Mouse (Mus musculus): Measurements from ENCODE around the gene Phospho1. TPM values are rescaled to one million over a fixed set of nuclear protein-coding genes. Genes with fewer than 3 reads are reported as not detected.

Gene Phospho1
- total RNA-seq, 2 experiments from 2014 or later: 55.8 to 62.3 TPM

DNA sequence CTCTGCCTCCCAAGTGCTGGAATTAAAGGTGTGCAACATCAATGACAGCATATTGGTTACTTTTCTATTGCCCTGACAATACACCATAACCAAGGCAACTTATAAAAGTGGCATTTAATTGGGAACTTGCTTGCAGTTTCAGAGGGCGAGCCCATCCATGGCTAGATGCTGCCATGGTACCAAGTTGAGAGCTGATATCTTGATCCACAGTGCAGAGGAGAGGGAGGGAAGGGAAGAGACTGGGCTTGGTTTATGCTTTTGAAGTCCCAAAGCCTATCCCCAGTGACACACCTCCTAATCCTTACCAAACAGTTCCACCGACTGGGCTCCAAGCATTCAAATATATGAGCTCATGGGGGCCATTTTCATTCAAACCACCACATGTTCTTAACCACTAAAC is 10.2 kb upstream of the Phospho1 start:
- no peak for DNase-seq

DNA sequence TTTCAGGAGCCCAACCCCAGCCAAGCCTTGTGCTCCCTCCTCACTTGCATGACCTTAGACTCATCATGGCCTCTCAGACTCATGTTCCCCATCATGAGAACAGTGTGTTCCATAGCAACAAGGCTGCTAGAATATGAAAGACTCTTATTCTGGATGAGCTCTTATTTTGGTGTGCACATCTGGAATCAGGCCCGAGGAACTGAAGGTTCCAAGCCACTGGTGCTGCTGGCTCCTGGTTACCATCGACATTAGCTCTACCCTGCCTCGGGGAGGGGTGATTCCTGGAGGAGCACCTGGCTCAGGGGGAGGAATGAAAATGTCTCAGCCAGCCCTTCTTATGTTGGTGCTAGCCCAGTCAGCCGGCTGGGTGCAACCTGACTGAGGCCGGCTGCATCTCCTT is 9.4 kb upstream of the Phospho1 start:
- no peak for DNase-seq

DNA sequence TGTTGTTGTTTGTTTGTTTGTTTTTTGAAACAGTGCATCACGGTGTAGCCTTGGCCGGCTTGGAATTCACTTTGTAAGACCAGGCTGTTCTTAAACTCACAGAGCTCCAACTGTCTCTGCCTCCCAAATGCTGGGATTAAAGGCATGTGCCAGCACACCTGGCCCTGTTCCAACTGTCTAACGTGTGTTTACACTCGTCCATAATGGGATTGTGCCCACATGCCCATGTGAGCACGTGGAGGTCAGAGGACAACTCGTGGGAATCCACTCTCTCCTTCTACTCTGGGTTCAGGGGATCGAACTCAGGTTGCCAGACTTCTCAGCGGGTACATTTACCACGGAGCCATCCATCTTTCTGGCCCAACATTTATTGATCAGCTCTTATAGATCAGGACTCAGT is 8.9 kb upstream of the Phospho1 start:
- DNase-seq: no peak

DNA sequence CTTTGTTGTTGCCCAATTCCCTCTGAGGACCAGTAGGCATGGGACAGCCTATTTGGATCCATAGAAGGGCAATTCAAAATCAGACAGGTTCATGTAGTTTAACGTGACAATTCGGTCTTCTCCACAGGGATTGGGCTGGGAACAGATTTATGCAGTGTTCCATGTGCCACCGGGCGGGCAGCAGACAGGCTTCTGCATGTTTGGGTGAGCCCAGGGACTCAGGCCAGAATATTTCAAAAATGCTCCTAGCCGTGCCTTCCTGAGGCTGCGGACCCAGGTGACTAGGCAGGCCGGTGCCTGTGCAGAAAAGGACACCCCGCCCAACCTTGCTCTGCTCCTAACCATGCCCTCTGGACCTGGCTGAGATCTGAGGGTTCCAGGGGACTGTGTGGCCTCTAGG is 5.2 kb upstream of the Phospho1 start:
- DNase-seq: no peak

DNA sequence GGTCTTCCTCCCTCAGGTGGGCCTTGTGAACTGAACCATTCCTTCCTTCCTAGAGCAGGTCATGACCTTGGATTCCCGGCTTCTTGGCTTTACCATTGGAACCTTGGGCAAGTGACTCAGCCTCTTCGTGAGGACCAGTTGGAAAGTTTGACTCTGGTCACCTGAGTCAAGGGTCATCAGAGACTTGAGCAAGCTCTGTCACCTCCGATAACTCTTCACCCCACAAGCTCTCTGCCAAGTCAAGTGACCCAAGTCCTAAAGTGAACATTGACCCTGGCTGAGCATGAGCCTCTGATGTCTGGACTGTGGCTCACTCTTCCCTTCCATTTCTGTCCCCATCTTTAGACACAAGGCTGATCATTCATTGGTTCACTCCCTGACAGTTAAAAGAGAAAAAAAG is 2.8 kb upstream of the Phospho1 start:
- DNase-seq: no peak

DNA sequence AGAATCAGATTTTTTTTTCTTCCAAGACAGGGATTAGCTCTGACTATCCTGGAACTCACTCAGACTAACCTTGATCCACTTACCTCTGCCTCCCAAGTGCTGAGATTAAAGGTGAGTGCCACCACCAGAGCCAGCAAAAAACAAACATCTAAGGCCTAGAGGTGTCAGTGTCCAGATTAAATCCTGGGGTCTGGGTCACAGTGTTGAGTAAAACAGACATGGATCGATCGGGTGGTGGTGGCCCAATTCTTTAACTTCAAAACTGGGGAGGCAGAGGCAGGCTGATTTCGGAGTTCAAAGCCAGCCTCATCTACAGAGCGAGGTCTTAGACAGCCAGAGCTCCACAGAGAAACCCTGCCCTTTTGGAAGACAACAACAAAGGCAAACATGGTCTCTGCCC is 1.9 kb upstream of the Phospho1 start:
- DNase-seq: no peak

DNA sequence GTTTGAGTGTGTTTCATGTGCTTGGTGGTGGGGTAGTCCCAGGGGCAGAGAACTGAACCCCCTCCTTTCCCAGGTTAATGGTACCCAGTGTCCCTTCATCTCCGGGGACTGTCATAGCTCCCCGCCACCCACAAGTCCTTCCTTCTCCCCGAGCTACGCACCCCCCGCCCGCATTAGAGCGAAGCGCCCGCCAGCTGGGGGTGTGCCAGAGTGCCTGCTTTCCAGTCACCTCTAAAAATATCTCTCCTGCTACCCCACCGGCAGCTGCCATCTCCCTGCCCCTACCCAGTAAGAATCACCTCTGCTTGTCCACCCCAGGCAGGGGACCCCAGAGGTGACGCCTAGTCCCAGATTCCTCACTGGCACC is 561 bp downstream of the Phospho1 start:
- DNase-seq: peak; percentile 70 to 74

DNA sequence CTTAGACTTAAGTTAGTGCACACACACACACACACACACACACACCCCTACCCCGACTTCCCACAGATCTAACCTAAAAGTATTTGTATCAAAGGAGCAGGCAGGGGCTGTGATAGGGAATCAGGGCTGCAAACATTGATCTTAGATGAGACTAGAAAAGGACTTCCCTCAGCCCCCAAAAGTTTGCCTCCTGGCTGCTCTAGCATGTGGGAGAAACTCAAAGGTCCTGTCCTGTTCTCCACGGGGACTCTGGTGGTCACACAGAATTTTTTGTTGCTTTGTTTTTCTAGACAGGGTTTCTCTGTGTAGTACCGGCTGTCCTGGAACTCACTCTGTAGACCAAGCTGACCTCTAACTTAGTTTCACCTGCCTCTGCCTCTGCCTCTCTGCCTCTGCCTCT is 1.3 kb downstream of the Phospho1 start:
- no peak for DNase-seq

DNA sequence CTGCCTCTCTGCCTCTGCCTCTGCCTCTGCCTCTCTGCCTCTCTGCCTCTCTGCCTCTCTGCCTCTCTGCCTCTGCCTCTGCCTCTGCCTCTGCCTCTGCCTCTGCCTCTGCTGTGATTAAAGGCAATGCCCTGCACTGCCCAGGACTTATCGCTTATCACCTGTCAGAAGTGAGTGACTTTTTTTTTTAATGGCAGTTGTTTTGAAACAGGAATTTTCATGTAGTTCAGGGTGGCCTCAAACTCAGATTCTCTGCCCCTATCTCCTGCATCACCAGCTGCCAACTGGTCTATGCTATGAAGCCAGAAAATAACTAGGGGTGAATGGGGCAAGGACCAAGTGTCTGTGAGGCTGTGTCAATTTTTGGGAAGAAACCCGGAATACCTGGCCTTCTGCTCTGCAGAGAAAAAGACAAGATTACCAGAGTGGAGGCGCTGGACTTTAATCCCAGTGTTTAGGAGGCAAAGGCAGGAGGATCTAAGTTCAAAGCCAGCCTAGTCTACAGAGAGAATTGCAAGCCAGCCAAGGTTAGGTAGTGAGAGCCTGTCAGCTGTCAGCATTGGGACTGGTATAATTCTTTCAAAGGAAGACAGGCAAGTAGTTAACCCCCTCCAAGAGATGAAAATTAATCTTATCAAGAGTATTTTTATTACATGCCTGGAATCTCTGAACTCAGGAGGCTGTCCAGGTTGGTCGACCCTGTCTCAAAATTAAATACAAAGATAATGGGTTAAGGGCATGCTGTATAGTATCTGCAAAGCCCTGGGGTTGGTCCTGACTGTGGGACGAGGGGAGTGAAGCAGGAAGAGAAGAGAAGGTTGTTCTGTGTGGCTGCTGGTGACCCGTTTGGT is 2.2 kb downstream of the Phospho1 start:
- DNase-seq: no peak

DNA sequence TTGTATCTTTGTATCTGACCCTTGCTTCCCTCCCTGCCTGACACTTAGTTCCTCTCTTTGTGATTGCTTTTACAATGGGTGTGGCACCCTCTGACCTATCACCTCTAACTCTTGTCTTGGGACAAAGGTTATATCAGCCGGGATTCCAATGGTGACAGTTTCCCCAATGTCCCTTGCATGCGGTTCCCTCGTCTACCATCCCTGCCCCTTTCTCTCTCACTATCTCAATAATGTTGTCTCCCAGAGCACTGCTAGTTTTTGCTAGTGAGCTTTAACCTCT is 2.8 kb downstream of the Phospho1 start:
- no peak for DNase-seq

DNA sequence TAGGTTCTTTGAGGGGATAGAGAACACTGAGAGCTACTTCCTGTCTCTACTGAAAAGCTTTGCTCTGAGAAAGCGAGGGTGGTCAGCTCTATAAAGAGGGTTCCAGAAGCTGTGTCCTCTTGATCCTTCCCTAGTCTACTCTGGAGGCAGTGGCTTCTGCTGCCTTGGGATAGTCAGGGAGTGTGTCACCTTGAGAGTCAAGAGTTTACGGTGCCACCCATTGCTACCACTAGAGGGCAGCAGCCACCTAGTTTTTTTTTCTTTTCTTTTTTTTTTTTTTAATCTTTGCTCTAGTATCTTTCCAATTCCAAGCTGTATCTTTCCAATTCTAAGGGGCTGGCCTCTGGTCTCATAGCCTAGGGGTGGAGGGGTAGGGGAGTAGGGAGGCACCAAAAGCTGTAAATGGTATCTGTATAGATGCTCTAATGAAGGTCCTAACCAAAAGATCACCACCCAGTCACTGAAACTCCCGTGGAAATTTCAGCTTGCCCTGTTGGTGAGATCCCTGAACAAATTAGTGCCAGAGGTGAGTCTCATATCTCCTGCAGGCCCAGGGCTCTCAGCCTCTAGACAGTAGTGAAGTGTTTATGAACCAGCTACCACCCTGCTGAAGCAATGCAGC is 3.3 kb downstream of the Phospho1 start:
- peak in 1 of 2 experiments; percentile 58 for DNase-seq

DNA sequence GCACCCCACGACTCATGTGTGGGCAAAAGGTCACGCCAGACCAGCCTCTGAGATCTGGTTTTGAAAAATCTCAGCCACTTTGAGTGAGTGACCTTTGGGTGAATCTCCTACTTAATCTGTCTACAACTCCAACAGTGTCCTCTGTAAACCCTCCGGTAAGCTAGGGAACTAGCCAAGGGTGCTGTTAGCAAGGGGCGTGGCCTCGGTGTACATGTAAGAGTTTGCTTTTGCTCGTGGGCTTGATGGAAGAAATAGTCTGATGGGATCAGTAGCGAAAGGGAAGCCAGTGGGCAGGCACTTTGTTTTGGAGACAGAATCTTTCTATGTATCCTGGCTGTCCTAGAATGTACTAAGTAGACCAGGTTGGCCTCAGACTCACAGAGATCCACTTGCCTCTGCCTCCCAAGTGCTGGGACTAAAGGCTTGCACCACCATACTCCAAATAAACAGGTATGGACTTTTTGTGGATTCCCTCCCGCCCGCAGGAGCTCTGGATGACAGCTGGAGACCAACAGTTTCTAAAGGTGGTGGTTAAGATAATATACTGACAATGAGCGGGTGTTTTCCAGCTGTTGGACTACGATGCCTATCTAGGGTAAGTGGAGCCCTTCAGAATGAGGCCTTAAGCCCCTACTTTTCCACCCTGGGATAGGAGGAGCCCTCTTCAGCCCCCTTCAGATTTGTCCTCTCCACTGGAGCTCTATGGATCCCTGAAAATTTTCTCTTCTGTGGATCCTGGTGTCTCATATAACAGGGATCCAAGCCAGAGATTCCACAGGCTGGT is 4.1 kb downstream of the Phospho1 start:
- no peak for DNase-seq

DNA sequence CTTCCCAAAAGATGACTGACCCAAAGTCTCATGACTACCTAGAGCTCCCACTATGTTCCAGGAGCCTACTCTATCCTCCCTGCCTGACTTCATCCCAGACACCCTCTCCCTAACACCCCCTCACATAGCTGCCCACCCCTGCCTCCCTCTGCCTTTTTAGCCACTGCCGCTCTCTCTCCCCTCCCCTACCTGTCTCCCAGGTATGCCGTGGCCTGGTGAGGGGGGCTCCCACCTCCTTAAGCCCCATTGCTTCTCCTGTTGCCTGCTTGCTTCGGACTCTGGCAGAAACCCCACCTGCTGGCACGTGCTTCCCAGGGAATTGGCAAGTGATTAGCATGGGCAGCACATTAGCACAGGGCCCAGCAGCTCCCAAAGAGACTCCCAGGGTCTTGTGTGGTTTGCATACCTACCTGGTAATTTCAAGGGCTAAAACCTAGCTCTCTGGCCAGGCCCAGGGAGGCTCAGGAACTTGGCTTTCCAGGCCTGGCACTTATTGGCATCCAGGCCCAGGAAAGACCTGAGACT is 5.3 kb downstream of the Phospho1 start:
- DNase-seq: no peak

DNA sequence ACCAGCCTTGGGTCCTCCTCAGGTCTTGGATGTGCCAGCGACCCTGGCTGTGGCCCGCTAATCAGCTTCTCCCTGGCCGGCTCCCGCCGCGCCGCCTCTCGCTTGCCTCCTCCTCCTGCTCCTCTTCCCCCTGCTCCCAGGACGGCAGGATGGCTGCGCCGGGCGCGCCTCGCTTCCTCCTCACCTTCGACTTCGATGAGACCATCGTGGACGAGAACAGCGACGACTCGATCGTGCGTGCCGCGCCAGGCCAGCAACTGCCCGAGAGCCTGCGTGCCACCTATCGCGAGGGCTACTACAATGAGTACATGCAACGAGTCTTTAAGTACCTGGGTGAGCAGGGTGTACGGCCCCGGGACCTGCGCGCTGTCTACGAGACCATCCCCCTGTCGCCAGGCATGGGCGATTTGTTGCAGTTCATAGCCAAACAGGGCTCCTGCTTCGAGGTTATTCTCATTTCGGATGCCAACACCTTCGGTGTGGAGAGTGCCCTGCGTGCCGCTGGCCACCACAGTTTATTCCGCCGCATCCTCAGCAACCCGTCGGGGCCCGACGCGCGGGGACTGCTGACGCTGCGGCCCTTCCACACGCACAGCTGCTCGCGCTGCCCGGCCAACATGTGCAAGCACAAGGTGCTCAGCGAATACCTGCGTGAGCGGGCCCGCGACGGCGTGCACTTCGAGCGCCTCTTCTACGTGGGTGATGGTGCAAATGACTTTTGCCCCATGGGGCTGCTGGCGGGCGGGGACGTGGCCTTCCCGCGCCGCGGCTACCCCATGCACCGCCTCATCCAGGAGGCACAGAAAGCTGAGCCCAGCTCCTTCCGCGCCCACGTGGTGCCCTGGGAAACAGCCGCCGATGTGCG is 6.3 kb downstream of the Phospho1 start:
- DNase-seq: no peak

DNA sequence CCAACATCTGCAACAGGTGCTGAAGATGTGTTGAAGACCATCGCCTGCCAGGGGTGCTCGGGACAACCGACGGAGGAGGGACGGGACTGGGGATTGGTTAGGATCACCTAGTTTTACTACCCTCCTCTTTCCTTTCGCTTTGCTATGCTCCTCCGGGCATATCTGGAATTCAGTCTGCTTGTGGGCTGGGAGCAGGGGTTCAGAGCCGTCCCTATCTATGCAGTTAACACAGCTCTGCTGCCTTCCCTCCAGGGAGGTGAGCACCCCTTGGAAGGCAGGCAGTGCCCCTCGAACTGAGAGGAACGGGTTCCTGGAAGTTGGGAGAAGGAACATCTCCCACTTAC is 6.9 kb downstream of the Phospho1 start:
- DNase-seq: no peak

DNA sequence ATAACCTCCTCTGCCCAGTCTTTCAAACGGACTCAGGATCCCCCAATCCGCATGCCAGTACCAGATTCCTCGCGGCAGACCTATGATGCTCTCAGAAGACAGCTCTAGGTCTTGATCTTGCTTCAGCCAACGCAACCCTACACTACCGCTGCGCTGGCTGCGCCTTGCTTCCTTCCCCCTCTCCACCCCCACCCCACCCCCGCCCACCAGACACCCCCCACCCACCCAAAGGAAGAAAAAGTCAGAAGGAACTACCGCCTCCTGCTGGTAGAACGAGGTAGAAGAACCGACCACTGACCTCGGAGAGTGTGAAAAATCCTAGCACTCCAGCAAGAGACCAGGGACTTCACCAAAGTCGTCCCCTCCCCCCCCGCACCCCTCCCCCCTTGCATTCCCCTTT is 7.3 kb downstream of the Phospho1 start:
- no peak for DNase-seq

DNA sequence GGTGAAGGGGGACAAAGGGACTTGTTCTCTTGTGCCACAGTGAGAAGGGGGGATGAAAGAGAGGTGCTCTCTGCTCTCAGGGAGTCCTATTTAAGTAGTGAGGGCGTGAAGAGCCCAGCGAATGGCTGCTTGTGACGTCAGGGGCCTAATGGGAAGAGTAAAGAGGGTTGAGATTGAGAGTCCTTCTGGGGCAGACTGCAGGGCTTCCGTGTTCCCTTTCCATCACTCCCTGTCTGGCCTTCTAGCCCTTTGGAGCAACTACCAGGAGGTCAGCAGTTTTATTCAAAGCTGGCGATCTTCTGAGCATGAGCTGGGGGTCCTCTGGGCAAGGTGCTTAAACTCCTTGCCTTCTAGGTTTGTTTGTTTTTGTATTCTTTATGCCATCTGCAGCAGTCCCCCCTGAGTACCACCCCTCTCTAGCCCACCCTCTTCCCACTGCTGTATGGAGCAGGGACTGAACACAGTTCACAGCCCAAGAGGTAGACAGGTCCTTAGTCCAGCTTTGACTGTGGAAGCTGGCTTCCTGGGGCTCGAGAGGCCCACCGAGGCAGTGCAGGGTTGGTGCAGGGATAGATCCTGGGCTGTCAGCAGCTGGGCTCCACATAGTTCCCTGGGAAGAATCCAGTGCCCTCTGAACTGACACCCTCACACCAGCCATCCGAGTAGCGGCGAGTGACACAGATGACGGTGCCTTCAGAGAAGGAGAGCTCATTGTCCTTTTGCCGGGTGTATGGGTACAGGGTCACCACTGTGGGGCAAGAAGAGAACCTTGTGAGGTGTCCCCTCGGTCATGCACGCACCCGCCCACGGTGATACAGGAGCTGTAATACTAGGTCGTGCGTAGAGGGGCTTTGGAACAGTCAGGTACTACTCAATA is 8.1 kb downstream of the Phospho1 start:
- DNase-seq: no peak

DNA sequence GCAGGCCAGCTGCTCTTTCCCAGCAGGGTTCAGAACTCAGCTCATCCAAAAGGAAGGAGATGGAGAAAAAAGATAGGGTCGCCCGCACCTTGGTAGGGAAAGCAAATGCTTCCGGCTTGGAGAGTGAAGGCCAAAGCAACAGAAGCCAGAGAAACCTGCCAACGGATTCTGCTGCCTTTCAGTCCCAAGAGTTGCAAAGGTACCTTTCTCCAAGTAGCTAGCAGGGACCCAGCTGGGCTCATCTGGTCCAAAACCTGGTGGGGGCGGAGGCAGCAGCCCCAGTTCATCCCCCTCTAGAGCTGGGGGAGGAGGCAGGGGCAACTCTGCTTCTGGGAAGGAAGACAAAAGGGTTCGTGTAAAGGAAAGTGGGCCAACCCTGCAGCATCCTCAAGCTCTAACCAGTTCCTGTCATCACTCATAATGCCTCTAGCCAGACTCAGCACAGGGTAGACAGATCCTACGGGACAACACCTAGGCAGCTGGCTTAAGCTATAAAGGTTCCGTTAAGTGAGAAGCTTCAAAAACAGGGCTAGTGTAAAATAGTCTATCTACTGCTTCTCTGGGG is 8.8 kb downstream of the Phospho1 start:
- DNase-seq: no peak

DNA sequence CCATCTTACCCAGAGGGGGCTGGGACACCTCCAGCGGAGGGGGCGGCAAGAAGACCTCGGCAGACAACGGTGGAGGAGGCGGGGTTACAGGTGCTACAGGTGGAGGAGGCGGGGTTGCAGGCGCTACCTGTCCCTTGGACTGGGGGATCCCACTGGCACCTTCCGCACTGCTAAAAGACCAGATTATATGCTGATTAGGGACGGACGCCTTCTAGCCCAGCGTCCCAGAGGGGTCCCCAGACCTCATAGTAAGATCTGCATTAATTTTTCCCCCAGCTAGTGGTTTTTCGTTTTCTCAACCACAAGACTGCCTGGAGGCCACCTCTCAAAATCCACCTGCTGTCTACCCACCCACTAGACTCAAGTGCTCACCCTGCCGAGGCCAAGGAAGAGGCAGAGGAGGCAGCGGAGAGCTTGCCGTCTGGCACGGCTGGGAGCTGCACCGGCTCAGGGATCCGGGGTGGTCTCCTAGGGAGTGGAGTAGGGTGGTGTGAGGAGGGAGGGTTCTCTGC is 9.4 kb downstream of the Phospho1 start:
- DNase-seq: no peak

DNA sequence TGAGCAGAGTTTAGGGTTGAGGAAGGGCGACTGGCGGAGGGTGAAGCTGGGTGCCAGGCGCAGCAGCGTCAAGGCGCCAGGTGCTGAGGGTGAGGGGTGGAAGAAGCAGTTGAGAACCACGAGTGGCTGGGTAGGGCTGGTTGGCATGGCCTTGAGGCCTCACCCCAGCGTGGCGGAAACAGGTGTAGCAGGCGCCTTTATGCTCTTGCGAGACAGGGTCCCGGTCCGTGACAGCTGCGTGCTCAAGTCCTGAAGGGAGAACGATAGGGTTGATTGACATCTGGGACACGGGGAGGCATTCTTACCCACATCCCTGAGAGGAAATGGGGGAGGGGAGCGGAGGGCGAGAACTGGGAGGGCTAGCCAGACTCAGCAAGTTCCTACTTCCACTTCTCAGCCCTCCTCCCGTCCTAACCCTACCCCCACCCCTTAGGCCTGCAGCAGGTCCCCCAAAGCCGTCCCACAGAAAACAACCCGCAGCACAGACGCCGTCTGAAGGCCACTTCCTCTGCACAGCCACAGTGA is 9.9 kb downstream of the Phospho1 start:
- no peak for DNase-seq
